Mouse (Mus musculus) central nervous system, embryonic 14 days (tissue): ENCODE measurements around the gene Rbpjl. TPM values are rescaled to one million over a fixed set of nuclear protein-coding genes. Genes with fewer than 3 reads are reported as not detected.

ENCODE experiments used
- polyA plus RNA-seq: library from polyadenylated mRNA; depleted of rRNA; stranded (reverse); fragments of >200 nt; gene quantifications from 2 replicates; pipeline ENCODE4 v1.2.3, GENCODE M21; 2012; rRNA removed

The Rbpjl gene
- 0.17 and 0.74 TPM in 2 replicates for polyA plus RNA-seq

GRCm38 (mm10) chr2:164402906-164403305, at the start of gene Rbpjl:
Gene Rbpjl (plus strand): TSS chr2:164403141.

GRCm38 (mm10) chr2:164389020-164389419, 13.9 kb upstream of the Rbpjl start, which contains the start of gene Slpi:
Gene Slpi (minus strand): TSS chr2:164389095.

GRCm38 (mm10) chr2:164405060-164405459, 2.1 kb downstream of the Rbpjl start, which contains the start of gene Matn4:
Gene Matn4 (minus strand): TSS chr2:164405160.

GRCm38 (mm10) chr2:164443460-164444000, 40.6 kb downstream of the Rbpjl start, which contains the start of gene Sdc4:
Gene Sdc4 (minus strand): TSS chr2:164443887.

GRCm38 (mm10) chr2:164456864-164457300, 53.9 kb downstream of the Rbpjl start, which contains the start of gene Sys1:
Gene Sys1 (plus strand): TSS chr2:164456964.

GRCm38 (mm10) chr2:164460745-164461551, 58.0 kb downstream of the Rbpjl start, which contains the start of gene Gm20458:
Gene Gm20458 (plus strand): TSS chr2:164460967.

Other genes starting within 250 kb of the Rbpjl start
- gene Kcns1, start 232.0 kb upstream of the Rbpjl start, polyA plus RNA-seq: 0.68 and 1.5 TPM in 2 replicates
- gene Wfdc5, start 220.4 kb upstream of the Rbpjl start, polyA plus RNA-seq: not detected in 2 replicates
- gene Wfdc12, start 212.5 kb upstream of the Rbpjl start, polyA plus RNA-seq: not detected in 2 replicates
- gene Wfdc15a, start 203.0 kb upstream of the Rbpjl start, polyA plus RNA-seq: not detected in 2 replicates
- not detected in 2 replicates for gene Wfdc15b, start 181.5 kb upstream of the Rbpjl start, polyA plus RNA-seq
- gene Svs2, start 164.7 kb upstream of the Rbpjl start, polyA plus RNA-seq: not detected in 2 replicates
- not detected in 2 replicates for gene Svs3b, start 146.5 kb upstream of the Rbpjl start, polyA plus RNA-seq
- not detected in 2 replicates for gene Svs4, start 124.7 kb upstream of the Rbpjl start, polyA plus RNA-seq
- not detected in 2 replicates for gene Svs3a, start 113.9 kb upstream of the Rbpjl start, polyA plus RNA-seq
- not detected in 2 replicates for gene Svs6, start 86.4 kb upstream of the Rbpjl start, polyA plus RNA-seq
- gene Svs5, start 70.4 kb upstream of the Rbpjl start, polyA plus RNA-seq: not detected in 2 replicates
- 0.16 and 1.3 TPM in 2 replicates for gene Slpi, start 14.0 kb upstream of the Rbpjl start, polyA plus RNA-seq
- gene Matn4, start 2.0 kb downstream of the Rbpjl start, polyA plus RNA-seq: 14.9 and 118 TPM in 2 replicates
- 3.3 and 8.2 TPM in 2 replicates for gene Sdc4, start 40.7 kb downstream of the Rbpjl start, polyA plus RNA-seq
- gene Sys1, start 53.8 kb downstream of the Rbpjl start, polyA plus RNA-seq: 53.1 and 56.8 TPM in 2 replicates
- 10.3 and 10.7 TPM in 2 replicates for gene Gm20458, start 57.8 kb downstream of the Rbpjl start, polyA plus RNA-seq
- not detected in 2 replicates for gene Trp53tg5, start 70.6 kb downstream of the Rbpjl start, polyA plus RNA-seq
- 9.6 and 11.6 TPM in 2 replicates for gene Dbndd2, start 83.0 kb downstream of the Rbpjl start, polyA plus RNA-seq
- gene Pigt, start 94.4 kb downstream of the Rbpjl start, polyA plus RNA-seq: 82.2 and 101 TPM in 2 replicates
- gene Wfdc2, start 159.3 kb downstream of the Rbpjl start, polyA plus RNA-seq: 4.5 and 14.3 TPM in 2 replicates
- not detected in 2 replicates for gene Spint3, start 170.3 kb downstream of the Rbpjl start, polyA plus RNA-seq
- not detected in 2 replicates for gene Wfdc6a, start 182.3 kb downstream of the Rbpjl start, polyA plus RNA-seq
- gene Eppin, start 190.5 kb downstream of the Rbpjl start, polyA plus RNA-seq: not detected in 2 replicates
- gene Wfdc6b, start 210.4 kb downstream of the Rbpjl start, polyA plus RNA-seq: not detected in 2 replicates
- 0.04 TPM in 1 of 2 replicates, not detected in the other for gene Wfdc8, start 210.5 kb downstream of the Rbpjl start, polyA plus RNA-seq
- gene Wfdc16, start 235.7 kb downstream of the Rbpjl start, polyA plus RNA-seq: not detected in 2 replicates